Mouse (Mus musculus) brain, adult 2 months (tissue): ENCODE results near the gene Olfr971.
"Not testable (repeated sequence)": the region's sequence is repeated elsewhere in the genome, so short reads cannot be mapped to it uniquely, and the experiment has no call there.

Experiments
- DNase-seq: peaks from one replicate; pipeline ENCODE4 v3.0.0; 2011; ENCODE audit warnings: low read depth, low spot score

Gene Olfr971

DNA sequence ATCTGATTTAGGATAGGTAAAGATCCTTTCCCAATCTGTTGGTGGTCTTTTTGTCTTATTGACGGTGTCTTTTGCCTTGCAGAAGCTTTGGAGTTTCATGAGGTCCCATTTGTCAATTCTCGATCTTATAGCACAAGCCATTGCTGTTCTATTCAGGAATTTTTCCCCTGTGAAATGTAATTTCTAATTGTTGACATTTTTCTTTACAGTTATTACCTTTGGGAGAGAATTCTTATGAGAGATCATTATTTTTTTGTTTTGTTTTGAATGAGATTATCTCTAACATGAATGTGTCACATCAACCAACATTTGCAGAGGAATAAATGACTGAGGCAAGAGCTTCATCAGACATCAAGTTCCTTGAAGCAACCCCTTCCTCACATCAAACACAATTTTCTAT, at the start of gene Olfr971:
Gene Olfr971 (plus strand): TSS at position 301 of the 400 bp plus-strand sequence.
- DNase-seq = not testable (repeated sequence)

DNA sequence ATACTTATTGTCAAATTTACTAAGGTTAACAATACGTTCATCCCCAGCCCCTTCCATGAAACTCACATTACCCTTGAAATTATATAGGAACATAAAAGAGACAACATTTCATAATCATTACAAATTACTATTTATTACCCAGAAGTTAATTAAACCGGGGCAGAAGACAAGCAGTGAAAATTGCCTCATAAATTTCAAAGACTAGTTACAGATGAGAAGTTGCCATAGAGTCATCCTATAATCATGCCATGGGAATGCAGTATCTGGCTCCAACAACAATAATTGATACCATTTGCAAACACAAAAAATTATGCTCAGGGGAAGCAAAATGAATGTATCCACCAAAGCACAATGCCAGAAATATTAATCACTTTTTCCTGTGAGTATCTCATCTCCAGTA, 46.1 kb upstream of the Olfr971 start, which contains the start of gene Olfr969:
Gene Olfr969 (plus strand): TSS at position 388 of the 400 bp plus-strand sequence.
- no peak for DNase-seq

DNA sequence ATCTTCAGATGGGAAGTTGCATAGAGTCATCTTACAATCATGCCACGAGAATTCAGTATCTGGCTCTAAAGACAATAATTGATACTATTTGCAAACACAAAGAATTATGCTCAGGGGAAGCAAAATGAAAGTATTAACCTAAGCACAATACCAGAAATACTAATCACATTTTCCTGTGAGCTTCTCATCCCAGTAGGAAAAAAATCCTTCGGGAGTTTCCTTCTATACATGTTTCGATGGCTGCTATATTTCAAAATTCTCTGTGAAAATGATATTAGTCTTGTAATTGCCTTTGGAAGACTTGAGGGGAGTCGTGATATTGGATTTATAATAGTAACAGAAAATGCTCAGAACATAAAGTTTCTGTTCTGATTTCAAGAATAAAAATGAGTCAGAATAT, 28.1 kb upstream of the Olfr971 start, which contains the start of gene Olfr970:
Gene Olfr970 (plus strand): TSS at position 301 of the 400 bp plus-strand sequence.
- no peak for DNase-seq

DNA sequence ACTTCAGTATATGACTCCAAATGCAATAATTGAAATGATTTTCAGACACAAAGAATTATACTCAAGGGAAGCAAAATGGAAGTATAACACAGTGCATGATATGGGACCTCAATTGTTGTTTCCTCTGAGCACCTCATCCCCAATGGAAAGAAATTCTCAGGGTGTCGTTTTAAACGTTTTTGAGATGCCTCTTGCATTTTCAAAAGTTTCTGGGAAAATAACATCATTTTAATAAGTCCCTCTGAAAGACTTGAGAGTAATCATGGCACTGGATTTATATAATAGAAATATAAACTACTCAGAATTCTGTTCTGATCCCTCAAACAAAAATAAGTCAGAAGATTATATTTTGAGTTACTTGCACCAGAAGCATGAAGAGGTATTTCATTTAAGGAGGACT, 29.4 kb downstream of the Olfr971 start, which contains the start of gene Olfr972:
Gene Olfr972 (plus strand): TSS at position 301 of the 400 bp plus-strand sequence.
- no peak for DNase-seq

GRCm38 (mm10) chr9:39871986-39872385, 35.3 kb downstream of the Olfr971 start:
- DNase-seq = not testable (repeated sequence)

- DNase-seq = not testable (repeated sequence)
Measured at GRCm38 (mm10) chr9:39877541-39878396, 41.1 kb downstream of the Olfr971 start.
